8 mouse cellular contexts compared by ENCODE assay signal in genomic region chr10:128303126-128304021, GRCm38 (mm10). TPM values are rescaled to one million over a fixed set of nuclear protein-coding genes. Genes with fewer than 3 reads are reported as not detected.
DNase-seq lines count a peak whose midpoint lies in the region; ATAC-seq lines count a peak whose summit lies in the region.

Gene Pan2 (plus strand): TSS chr10:128303335.

- peak within 1 kb of the TSS; percentile 87 for H3K9ac ChIP-seq in hindbrain, embryonic 11.5 days (ENCODE audit: low read depth, low read length)

- H3K4me1 ChIP-seq in hindbrain, embryonic 11.5 days (replicated peaks; ENCODE audit: control insufficient read depth, insufficient read depth, low read length), result peaks cover 8% of the 10 kb centered on the region; the same call in 1 of the 2 replicates

- 2% methylated on average over 37 of the region's 37 CpGs for WGBS in hindbrain, embryonic 11.5 days

- H3K4me3 ChIP-seq in hindbrain, embryonic 11.5 days (ENCODE audit: low read depth, low read length), result peak within 1 kb of the TSS; percentile 60

- peak within 1 kb of the TSS; percentile 72 for H3K4me2 ChIP-seq in hindbrain, embryonic 11.5 days (replicated peaks; ENCODE audit: low read depth, low read length)

- H3K9me3 ChIP-seq in hindbrain, embryonic 11.5 days (ENCODE audit: control insufficient read depth, low read length), result no peaks in the 10 kb centered on the region

- peak; percentile 99 for ATAC-seq in hindbrain, embryonic 11.5 days (ENCODE audit: low FRiP score)

- peak; percentile 100 for DNase-seq in Muller cell, postnatal 12 days (ENCODE audit: inconsistent ontology term)
- DNase-seq in cerebellum, adult 9-11 months, result peak; percentile 100
- peak; percentile 100 for DNase-seq in frontal cortex, adult 2 months (ENCODE audit: extremely low spot score in 1 of 2, low spot score in 1 of 2)
- peak; percentile 99 for DNase-seq in hindbrain, embryonic 11.5 days (ENCODE audit: low spot score)
- peak; percentile 100 for DNase-seq in layer of hippocampus, postnatal 10 days (ENCODE audit: low spot score in 2 of 2)
- DNase-seq in lung, postnatal 10 days, result peak; percentile 100
- DNase-seq in ovary, postnatal 36 days (ENCODE audit: low spot score), result peak; percentile 99
- DNase-seq in thymus, postnatal 25 days, result peak; percentile 100

- peak within 1 kb of the TSS; percentile 82 for H3K27ac ChIP-seq in hindbrain, embryonic 11.5 days (ENCODE audit: low read depth, low read length)

- H3K36me3 ChIP-seq in hindbrain, embryonic 11.5 days (ENCODE audit: control insufficient read depth, insufficient read depth, low read length), result no peaks in the 10 kb centered on the region

- no peaks in the 10 kb centered on the region for H3K27me3 ChIP-seq in hindbrain, embryonic 11.5 days (ENCODE audit: control insufficient read depth, insufficient read depth, low read length)

RNA-seq across cellular contexts. Expression of gene Pan2, which starts in this region (rescaled TPM):
- polyA plus RNA-seq in frontal cortex, adult 2 months (2012; rRNA removed), result 25.0 and 26.8 TPM in 2 replicates
- 30.5 and 31.2 TPM in 2 replicates for polyA plus RNA-seq in hindbrain, embryonic 11.5 days (2014; fragmentation: Nextera tagmentation; extraction: Ambion mirVana)
- total RNA-seq in layer of hippocampus, postnatal 10 days (2021), result 10 to 100 TPM; 15.5 to 15.8 TPM

Comparison
In these comparisons a context has a peak if more than half of its experiments do, and no peak if none do; other contexts are left out.
1. Peak in every context shown above with its lines: DNase-seq, ATAC-seq, H3K4me3 ChIP-seq and H3K27ac ChIP-seq.